Mouse (Mus musculus): ENCODE results near the gene Olfr574. TPM values are rescaled to one million over a fixed set of nuclear protein-coding genes. Genes with fewer than 3 reads are reported as not detected.

Gene Olfr574
- not detected for total RNA-seq (2021)
- long read RNA-seq, experiment 1: 0 reads
- long read RNA-seq, experiment 2: 0 reads

- no peak for DNase-seq
These were observed at the start of gene Olfr574 for GRCm38 (mm10) chr7:102948167-102948566. Gene Olfr574 (plus strand): TSS chr7:102948467.

DNA sequence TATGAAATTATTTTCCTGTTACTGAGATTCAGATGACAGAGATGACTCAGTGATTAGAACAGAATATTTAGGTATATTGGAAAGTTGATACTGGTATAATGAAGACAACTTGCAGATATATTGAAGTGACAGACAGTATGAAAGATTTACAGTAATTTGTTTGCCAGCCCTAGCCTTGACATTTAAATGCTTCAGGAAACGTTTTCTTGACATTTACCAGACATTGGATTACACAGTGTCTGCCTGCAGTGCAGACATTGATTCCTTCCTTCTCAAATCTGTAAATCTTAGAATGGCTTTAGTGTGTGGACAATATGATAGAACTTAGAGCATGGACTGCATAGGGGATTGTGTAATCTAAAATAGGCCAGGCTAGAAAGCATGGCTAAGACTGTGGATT, 33.0 kb upstream of the Olfr574 start:
- no peak for DNase-seq

GRCm38 (mm10) chr7:102916405-102916804, 31.9 kb upstream of the Olfr574 start:
- no peak for DNase-seq

DNA sequence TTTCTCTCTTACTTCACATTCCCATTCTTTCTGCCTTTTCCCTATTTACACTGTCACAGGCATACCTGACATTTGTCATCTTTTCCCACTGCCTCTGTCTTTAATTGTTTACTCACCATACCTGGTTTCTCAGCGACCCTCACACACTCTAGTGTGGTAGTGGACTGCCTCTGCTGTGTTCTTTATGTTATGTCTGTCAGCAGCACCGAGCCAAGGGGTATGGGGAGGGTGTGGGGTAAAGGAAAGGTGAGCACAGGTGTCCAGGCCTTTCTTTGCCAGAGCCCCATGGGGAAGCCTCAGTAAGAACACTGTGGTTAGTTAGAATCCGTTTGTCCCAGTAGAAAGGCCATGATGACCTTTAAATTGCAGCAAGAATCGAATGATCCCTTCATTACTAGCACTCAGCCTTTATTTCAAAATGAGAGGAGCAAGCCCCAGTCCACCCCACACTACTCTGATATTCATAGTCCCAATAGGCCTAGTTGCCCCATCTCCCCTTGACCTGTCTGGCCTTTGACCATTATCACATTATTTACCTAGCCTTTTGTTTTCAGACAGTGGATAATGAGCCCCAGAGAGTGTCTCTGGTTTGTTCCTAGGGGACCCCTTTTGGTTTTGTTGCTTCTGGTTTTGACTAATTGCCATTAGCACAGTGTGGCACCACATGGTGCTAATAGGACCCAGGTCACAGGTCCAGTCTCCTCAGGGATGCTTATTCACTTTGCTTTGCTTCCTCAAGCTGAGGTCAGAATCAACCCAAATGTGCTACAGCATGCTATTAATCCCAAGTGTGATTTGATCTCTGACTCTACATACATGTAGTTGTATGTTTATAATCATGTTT, 31.0 kb upstream of the Olfr574 start, which contains the start of gene Olfr571:
TSS of gene Olfr571 (minus strand) at position 505 of the 844 bp plus-strand sequence.
- no peak for DNase-seq

- DNase-seq: peak in 1 of 2 experiments; percentile 29
These were observed 28.6 kb upstream of the Olfr574 start for GRCm38 (mm10) chr7:102919632-102920031.

- no peak for DNase-seq
These were observed 24.2 kb upstream of the Olfr574 start, which contains the start of gene Olfr572 for GRCm38 (mm10) chr7:102924109-102924508. Gene Olfr572 (plus strand): TSS chr7:102924409.

DNA sequence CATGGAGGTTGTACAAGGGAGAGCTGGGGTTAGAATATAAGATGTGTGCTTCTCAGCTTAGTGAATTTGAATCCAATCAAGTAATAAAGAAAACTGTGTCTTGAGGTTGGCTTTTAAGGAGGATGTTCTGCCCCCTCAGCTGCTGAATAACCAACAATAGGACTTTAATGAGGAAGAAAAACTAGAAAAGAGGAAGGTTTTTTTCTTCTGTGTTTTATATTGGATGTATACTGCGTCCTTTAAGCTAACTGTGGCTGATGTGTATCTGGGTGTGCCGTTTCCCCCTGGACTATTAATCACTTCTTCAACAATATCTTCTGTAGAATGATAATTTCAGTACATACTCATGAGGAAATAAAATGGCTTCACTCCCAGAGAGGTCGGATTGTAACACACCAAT, 21.2 kb upstream of the Olfr574 start:
- DNase-seq: no peak

DNA sequence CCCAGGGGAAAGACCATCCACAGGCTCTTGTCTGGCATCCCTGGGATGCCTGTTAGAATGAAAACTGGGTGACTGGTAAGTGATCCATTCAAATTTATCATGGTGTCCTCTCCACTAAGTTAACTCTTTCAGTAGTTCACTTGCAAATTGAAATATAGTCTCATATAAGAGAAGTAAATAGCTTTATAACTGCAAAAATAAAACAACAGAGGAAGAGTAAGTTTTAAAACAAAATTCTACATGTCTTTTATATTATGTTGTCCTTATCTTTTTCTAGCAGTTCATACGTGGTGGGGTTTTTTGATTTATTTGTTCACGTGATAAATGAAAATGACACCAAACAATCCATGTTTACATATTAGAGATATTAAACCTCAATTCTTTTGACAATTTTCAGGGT, 5.8 kb upstream of the Olfr574 start, which contains the start of gene Olfr573-ps1:
TSS of gene Olfr573-ps1 (minus strand) at position 101 of the 400 bp plus-strand sequence.
- DNase-seq: no peak

DNA sequence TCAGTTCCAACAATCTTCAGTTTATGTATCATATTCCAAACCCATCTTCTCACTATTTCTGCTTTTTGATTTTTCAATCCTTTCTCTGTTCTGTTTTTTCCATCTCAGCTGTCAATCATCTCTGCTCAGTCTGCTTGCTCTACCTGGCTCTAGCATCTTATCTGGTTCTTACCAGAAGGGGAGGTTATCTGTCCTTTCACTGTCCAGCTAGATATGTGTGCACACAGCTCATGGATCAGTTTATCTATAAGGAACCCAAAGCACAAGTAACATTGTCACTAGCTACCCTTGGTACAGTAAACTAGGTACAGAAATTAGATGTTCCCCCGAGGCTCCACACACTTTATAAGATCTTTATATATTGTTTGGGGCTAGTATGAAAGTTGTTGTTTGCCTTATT, 4.8 kb upstream of the Olfr574 start:
- no peak for DNase-seq

- no peak for DNase-seq
These were observed 2.5 kb downstream of the Olfr574 start for GRCm38 (mm10) chr7:102950732-102951131.

- no peak for DNase-seq
These were observed 9.9 kb downstream of the Olfr574 start for GRCm38 (mm10) chr7:102958137-102958536.

GRCm38 (mm10) chr7:102958593-102958992, 10.3 kb downstream of the Olfr574 start, which contains the start of gene Olfr575:
Gene Olfr575 (minus strand): TSS chr7:102958775.
- no peak for DNase-seq

DNA sequence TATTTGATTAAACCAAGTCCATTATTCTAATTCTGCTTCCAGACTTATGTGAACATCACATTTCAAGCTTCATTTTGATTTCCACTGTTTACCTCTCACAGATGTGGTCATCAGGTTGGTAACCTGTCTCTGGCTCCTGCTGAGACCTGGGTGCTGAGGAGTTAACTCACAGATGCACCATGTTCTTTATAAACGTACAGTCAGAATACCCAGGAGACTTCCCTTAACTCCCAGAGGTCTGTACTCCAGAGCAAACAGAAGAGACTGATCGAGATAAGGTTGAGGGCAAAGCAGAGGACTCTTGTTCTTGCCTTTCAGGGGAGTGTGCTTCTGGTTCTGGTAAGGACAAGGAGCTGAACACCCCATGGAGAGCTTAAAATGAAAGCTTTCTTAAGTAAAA, 14.1 kb downstream of the Olfr574 start, which contains the start of gene Olfr576:
TSS of gene Olfr576 (plus strand) at position 301 of the 400 bp plus-strand sequence.
- no peak for DNase-seq

DNA sequence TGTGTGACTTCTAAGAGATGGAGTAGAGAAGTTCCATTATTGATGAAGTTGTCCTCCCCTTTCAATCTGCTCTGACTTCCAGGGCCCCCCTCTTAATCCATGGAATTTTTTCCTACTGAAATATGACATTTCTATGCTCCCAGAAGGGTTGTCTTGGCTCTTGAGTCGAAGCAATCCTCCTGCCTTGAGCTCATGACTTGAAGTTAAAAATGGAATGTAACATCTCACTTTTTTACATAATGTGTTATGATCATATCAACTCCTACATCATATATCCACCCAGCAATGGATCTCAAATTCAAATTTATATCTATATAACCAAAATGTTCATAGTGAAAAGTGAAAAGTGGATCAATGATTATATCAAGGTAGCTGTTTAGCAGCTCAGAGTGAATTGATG, 26.1 kb downstream of the Olfr574 start:
- no peak for DNase-seq

- DNase-seq: no peak
These were observed 27.6 kb downstream of the Olfr574 start, which contains the start of gene Olfr577 for GRCm38 (mm10) chr7:102975843-102976242. Gene Olfr577 (minus strand): TSS chr7:102975943.

GRCm38 (mm10) chr7:102989224-102989623, 41.0 kb downstream of the Olfr574 start, which contains the start of gene Olfr578:
Gene Olfr578 (minus strand): TSS chr7:102989324.
- DNase-seq: no peak

Other genes with a start within 250 kb of the Olfr574 start
- under 1 TPM; 0.33 TPM for gene Olfr558, start 246.3 kb upstream of the Olfr574 start, total RNA-seq (2021)
- gene Olfr33, start 229.4 kb upstream of the Olfr574 start, total RNA-seq (2021): not detected
- not detected for gene Olfr559, start 221.0 kb upstream of the Olfr574 start, total RNA-seq (2021)
- not detected for gene Olfr560, start 189.1 kb upstream of the Olfr574 start, total RNA-seq (2021)
- gene Olfr78, start 189.0 kb upstream of the Olfr574 start, total RNA-seq (2021): under 1 TPM; 0.20 to 0.26 TPM
- gene Olfr561, start 177.2 kb upstream of the Olfr574 start, total RNA-seq (2021): not detected
- not detected for gene Olfr564, start 145.0 kb upstream of the Olfr574 start, total RNA-seq (2021)
- gene Olfr566, start 89.7 kb upstream of the Olfr574 start, total RNA-seq (2021): not detected
- not detected for gene Olfr568, start 71.3 kb upstream of the Olfr574 start, total RNA-seq (2021)
- gene Olfr569, start 57.6 kb upstream of the Olfr574 start, total RNA-seq (2021): not detected
- not detected for gene Olfr570, start 53.9 kb upstream of the Olfr574 start, total RNA-seq (2021)
- gene Olfr571, start 30.9 kb upstream of the Olfr574 start, total RNA-seq (2021): not detected
- gene Olfr572, start 24.1 kb upstream of the Olfr574 start, total RNA-seq (2021): not detected
- not detected for gene Olfr573-ps1, start 5.9 kb upstream of the Olfr574 start, total RNA-seq (2021)
- not detected for gene Olfr575, start 10.3 kb downstream of the Olfr574 start, total RNA-seq (2021)
- not detected for gene Olfr576, start 14.2 kb downstream of the Olfr574 start, total RNA-seq (2021)
- not detected for gene Olfr577, start 27.5 kb downstream of the Olfr574 start, total RNA-seq (2021)
- gene Olfr578, start 40.9 kb downstream of the Olfr574 start, total RNA-seq (2021): not detected
- not detected for gene Olfr582, start 89.6 kb downstream of the Olfr574 start, total RNA-seq (2021)
- not detected for gene Olfr583, start 102.8 kb downstream of the Olfr574 start, total RNA-seq (2021)
- gene Olfr584, start 133.4 kb downstream of the Olfr574 start, total RNA-seq (2021): not detected
- not detected for gene Olfr585, start 149.3 kb downstream of the Olfr574 start, total RNA-seq (2021)
- gene Olfr586, start 177.2 kb downstream of the Olfr574 start, total RNA-seq (2021): not detected
- gene Olfr588-ps1, start 192.4 kb downstream of the Olfr574 start, total RNA-seq (2021): not detected
- not detected for gene Olfr589, start 207.9 kb downstream of the Olfr574 start, total RNA-seq (2021)
- not detected for gene Olfr591, start 229.9 kb downstream of the Olfr574 start, total RNA-seq (2021)
- gene Olfr592, start 236.3 kb downstream of the Olfr574 start, total RNA-seq (2021): not detected